Mouse (Mus musculus) stomach, postnatal 0 days (tissue): ENCODE measurements around the gene Mycn. TPM values are rescaled to one million over a fixed set of nuclear protein-coding genes. Genes with fewer than 3 reads are reported as not detected.

Experiments used
- ATAC-seq: fragments of 200-750 bp; cut with Nextera tagmentation; 2 replicates; pipeline ENCODE4 v1.8.0; 2017; ENCODE audit not compliant: low FRiP score, low TSS enrichment
- DNase-seq: peaks from one replicate; pipeline ENCODE4 v3.0.0-alpha.2; 2016; ENCODE audit warnings: low spot score
- H3K27ac ChIP-seq: fragments of 300-500 bp; sonication (generic); replicated peaks from 2 replicates; pipeline ENCODE4 v1.5.1; 2014; ENCODE audit warnings: mild to moderate bottlenecking, control low read depth
- H3K27me3 ChIP-seq: fragments of 300-500 bp; sonication (generic); 2 replicates; pipeline ENCODE4 v1.6.1; 2014; ENCODE audit warnings: low read length; ENCODE audit not compliant: control insufficient read depth, insufficient read depth
- H3K36me3 ChIP-seq: fragments of 300-500 bp; sonication (generic); 2 replicates; pipeline ENCODE4 v1.6.1; 2014; ENCODE audit warnings: low read length, mixed read lengths; ENCODE audit not compliant: control insufficient read depth, insufficient read depth
- H3K4me1 ChIP-seq: fragments of 300-500 bp; sonication (generic); replicated peaks from 2 replicates; pipeline ENCODE4 v1.6.1; 2014; ENCODE audit warnings: antibody characterized with exemption; ENCODE audit not compliant: control insufficient read depth, insufficient read depth
- H3K4me2 ChIP-seq: fragments of 300-500 bp; sonication (generic); replicated peaks from 2 replicates; pipeline ENCODE4 v1.6.1; 2014; ENCODE audit warnings: low read depth, mild to moderate bottlenecking, control low read depth, moderate library complexity
- H3K4me3 ChIP-seq: fragments of 300-500 bp; sonication (generic); 2 replicates; pipeline ENCODE4 v1.5.1; 2014; ENCODE audit warnings: low read depth, low read length, control low read depth
- H3K9ac ChIP-seq: fragments of 300-500 bp; sonication (generic); 2 replicates; pipeline ENCODE4 v1.6.1; 2014; ENCODE audit warnings: mild to moderate bottlenecking, low read length, control low read depth, mixed read lengths
- H3K9me3 ChIP-seq: fragments of 300-500 bp; sonication (generic); 2 replicates; pipeline ENCODE4 v1.6.1; 2016; ENCODE audit warnings: low read length; ENCODE audit not compliant: control insufficient read depth
- CTCF ChIP-seq: IDR thresholded peaks from 2 replicates; pipeline ENCODE4 v1.5.1; 2016; ENCODE audit warnings: antibody characterized with exemption, low read depth, mild to moderate bottlenecking, moderate library complexity
- EP300 ChIP-seq: optimal IDR thresholded peaks from 2 replicates; pipeline ENCODE3; 2016; ENCODE audit warnings: antibody characterized with exemption
- WGBS: fragments of 180-500 bp; shearing (Covaris S2); extraction: QIAGEN DNeasy Blood & Tissue Kit; methylation state at CpG from one replicate; pipeline ENCODE4 v1.1.7; 2014; 5-methylcytosine and 5-hydroxymethylcytosine counted together
- polyA plus RNA-seq: library from polyadenylated mRNA; unstranded; fragments of >200 nt; fragmentation: Nextera tagmentation; extraction: Ambion mirVana; gene quantifications from 2 replicates; pipeline ENCODE4 v1.2.1, GENCODE M21; 2015

Mycn gene
- polyA plus RNA-seq, 1 experiment from 2014 or later = 14.0 TPM

GRCm38 (mm10) chr12:12940466-12941128 is 1.1 kb downstream of the Mycn start:
- no peak for TF ChIP-seq CTCF
- TF ChIP-seq EP300 = no peak
- Histone ChIP-seq H3K9me3 (no peaks in the 10 kb centered on the region), H3K27ac (no peak overlapping the region), H3K27me3 (no peaks in the 10 kb centered on the region), H3K4me2 (peak overlapping the region; percentile 97), H3K36me3 (no peaks in the 10 kb centered on the region), H3K9ac (peak overlapping the region; percentile 65), H3K4me1 (no peaks in the 10 kb centered on the region; the same call in none of the 2 replicates), H3K4me3 (peak overlapping the region; percentile 68)
- WGBS = 2% methylated on average over 13 of the region's 13 CpGs
- peak; percentile 39 for DNase-seq
- no peak for ATAC-seq

DNA sequence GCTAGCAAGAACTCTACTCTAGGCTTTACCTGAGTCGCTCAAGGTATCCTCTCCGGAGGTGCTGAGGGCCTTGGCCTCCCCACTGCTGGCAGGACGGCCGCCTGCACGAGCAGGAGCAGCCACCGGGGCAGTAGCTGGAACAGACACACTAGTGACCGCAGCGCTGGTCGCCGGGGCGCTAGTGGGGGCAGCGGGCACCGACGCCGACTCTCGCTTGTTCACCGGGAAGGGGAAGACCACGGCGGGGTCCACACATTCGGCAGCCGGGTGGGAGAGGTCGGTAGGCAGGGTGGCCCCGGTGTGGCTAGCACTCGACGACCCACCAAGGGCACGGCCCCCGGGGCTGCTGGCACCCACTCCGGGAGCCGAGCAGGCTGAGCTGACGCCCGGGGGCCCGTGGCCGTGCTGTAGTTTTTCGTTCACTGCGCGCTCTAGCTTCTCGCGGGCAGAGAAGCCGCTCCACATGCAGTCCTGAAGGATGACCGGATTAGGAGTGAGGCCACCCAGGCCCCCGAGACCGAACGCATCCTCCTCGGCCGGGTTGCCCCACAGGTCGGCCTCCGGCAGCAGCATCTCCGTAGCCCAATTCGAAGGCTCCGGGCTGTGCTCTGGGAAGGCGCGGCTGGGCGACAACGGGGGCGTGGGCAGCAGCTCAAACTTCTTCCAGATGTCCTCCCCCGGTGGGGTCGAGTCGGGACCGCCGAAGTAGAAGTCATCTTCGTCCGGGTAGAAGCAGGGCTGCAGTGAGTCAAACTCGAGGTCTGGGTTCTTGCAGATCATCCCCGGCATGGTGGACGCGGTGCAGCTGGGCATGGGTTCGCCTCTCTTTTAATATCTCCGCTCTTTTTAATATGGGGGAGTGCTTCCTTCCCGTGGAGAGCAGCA is 1.9 kb downstream of the Mycn start:
- H3K36me3 ChIP-seq = no peaks in the 10 kb centered on the region
- ATAC-seq = no peak
- DNase-seq = peak; percentile 44

DNA sequence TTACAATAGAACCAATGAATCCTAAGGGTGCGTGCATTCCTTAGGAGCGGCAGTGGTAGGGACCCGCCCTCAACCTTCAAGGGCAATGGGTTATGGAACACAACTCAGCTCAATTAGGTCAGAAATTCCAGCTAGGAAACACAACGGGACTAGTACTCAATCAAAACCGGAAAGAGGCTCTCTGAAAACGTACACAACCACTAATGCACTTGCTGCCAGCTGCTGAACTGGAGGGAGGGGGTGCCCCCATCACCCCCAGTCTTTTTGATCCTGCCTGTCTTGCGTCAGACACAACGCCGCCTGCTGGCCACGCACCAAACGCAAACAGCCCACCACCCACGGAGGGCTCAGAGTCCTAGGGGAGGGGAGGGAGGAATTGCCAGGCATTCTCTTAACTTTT is 2.9 kb downstream of the Mycn start:
- H3K4me1 ChIP-seq = no peaks in the 10 kb centered on the region; the same call in none of the 2 replicates
- H3K4me3 ChIP-seq = peak overlapping the region; percentile 68
- H3K9me3 ChIP-seq = no peaks in the 10 kb centered on the region
- H3K9ac ChIP-seq = no peak overlapping the region
- ATAC-seq (0 out of 2 replicates have a peak, but pooled peaks have one; percentile 7), DNase-seq (peak; percentile 75)
- no peaks in the 10 kb centered on the region for H3K36me3 ChIP-seq
- H3K27me3 ChIP-seq = no peaks in the 10 kb centered on the region
- H3K27ac ChIP-seq = 0 out of 2 replicates have a peak overlapping the region, but pooled peaks have one; percentile 35
- TF ChIP-seq EP300 = no peak
- peak; percentile 78 for TF ChIP-seq CTCF
- H3K4me2 ChIP-seq = peak overlapping the region; percentile 97
- WGBS = under 1% methylated on average over 12 of the region's 12 CpGs

More for the DNA sequence above, 1.9 kb downstream of the Mycn start:
- Histone ChIP-seq H3K4me1 (no peaks in the 10 kb centered on the region; the same call in none of the 2 replicates), H3K27me3 (no peaks in the 10 kb centered on the region), H3K9ac (peak overlapping the region; percentile 61), H3K4me3 (peak overlapping the region; percentile 68), H3K4me2 (peak overlapping the region; percentile 97), H3K9me3 (no peaks in the 10 kb centered on the region), H3K27ac (peak overlapping the region; percentile 35; the same call in 1 of the 2 replicates)
- WGBS = under 1% methylated on average over 59 of the region's 69 CpGs
- TF ChIP-seq EP300 (no peak), CTCF (peak; percentile 3; the same call in 1 of the 2 replicates)

DNA sequence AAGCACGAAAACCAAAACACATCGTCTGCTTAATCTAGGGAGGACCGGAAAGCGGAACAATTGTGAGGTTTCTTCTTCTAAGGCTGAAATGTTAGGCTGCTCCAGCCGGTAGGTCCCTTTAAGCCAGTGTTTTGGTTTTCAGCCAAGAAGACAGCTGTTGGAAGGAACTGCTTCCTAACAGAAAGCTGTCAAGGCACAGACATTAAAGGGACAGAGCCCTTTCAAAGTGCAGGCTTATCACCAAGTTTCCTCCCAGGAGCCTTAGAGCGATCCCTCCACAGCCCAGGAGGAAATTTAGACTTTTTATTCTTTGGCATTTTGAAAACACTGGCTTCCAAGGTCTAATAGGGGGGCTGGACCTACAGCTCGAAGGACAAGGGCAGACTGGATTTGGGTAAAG is 3.4 kb downstream of the Mycn start:
- Histone ChIP-seq H3K4me1 (no peaks in the 10 kb centered on the region; the same call in none of the 2 replicates), H3K27ac (no peak overlapping the region), H3K4me2 (peak overlapping the region; percentile 97), H3K4me3 (peak overlapping the region; percentile 68), H3K27me3 (no peaks in the 10 kb centered on the region), H3K36me3 (no peaks in the 10 kb centered on the region), H3K9ac (peak overlapping the region; percentile 14; the same call in 1 of the 2 replicates), H3K9me3 (no peaks in the 10 kb centered on the region)
- 3% methylated on average over 7 of the region's 7 CpGs for WGBS
- ATAC-seq (no peak), DNase-seq (peak; percentile 56)
- TF ChIP-seq EP300 (no peak), CTCF (no peak)

GRCm38 (mm10) chr12:12937746-12938145 is 4.0 kb downstream of the Mycn start:
- ATAC-seq (no peak), DNase-seq (peak; percentile 24)
- H3K4me2 ChIP-seq = peak overlapping the region; percentile 97
- H3K9ac ChIP-seq = no peak overlapping the region
- 21% methylated on average over 9 of the region's 9 CpGs for WGBS
- H3K27ac ChIP-seq = no peak overlapping the region
- H3K4me1 ChIP-seq = no peaks in the 10 kb centered on the region; the same call in none of the 2 replicates
- TF ChIP-seq EP300 (no peak), CTCF (no peak)
- H3K9me3 ChIP-seq = no peaks in the 10 kb centered on the region
- no peaks in the 10 kb centered on the region for H3K36me3 ChIP-seq
- no peaks in the 10 kb centered on the region for H3K27me3 ChIP-seq
- H3K4me3 ChIP-seq = peak overlapping the region; percentile 68
